Mouse (Mus musculus) hindbrain, embryonic 10.5 days (tissue): ENCODE data around the gene Zfp174. TPM values are rescaled to one million over a fixed set of nuclear protein-coding genes. Genes with fewer than 3 reads are reported as not detected.
A peak's percentile ranks its signal among the peaks of the same experiment; 100 is the strongest.

ENCODE experiments used
- DNase-seq: peaks from one replicate; pipeline ENCODE4 v3.0.0-alpha.2; 2017; ENCODE audit warnings: low spot score
- H3K27ac ChIP-seq: fragments of 300-500 bp; sonication (generic); 2 replicates; pipeline ENCODE4 v1.5.1; 2016; ENCODE audit warnings: mild to moderate bottlenecking, moderate library complexity
- H3K27me3 ChIP-seq: fragments of 300-500 bp; sonication (generic); 2 replicates; pipeline ENCODE4 v1.6.1; 2016; ENCODE audit warnings: mild to moderate bottlenecking; ENCODE audit not compliant: poor library complexity, insufficient read depth, severe bottlenecking
- H3K36me3 ChIP-seq: fragments of 300-500 bp; sonication (generic); 2 replicates; pipeline ENCODE4 v1.6.1; 2016; ENCODE audit warnings: mild to moderate bottlenecking, moderate library complexity
- H3K4me1 ChIP-seq: fragments of 300-500 bp; sonication (generic); replicated peaks from 2 replicates; pipeline ENCODE4 v1.6.1; 2016; ENCODE audit warnings: mild to moderate bottlenecking
- H3K4me3 ChIP-seq: fragments of 300-500 bp; sonication (generic); 2 replicates; pipeline ENCODE4 v1.5.1; 2016; ENCODE audit warnings: mild to moderate bottlenecking, moderate library complexity
- H3K9me3 ChIP-seq: fragments of 300-500 bp; sonication (generic); 2 replicates; pipeline ENCODE4 v1.6.1; 2016; ENCODE audit warnings: mild to moderate bottlenecking, moderate library complexity
- WGBS: fragments of 180-500 bp; shearing (Covaris S2); methylation state at CpG from one replicate; pipeline ENCODE4 v1.1.7; 2016; 5-methylcytosine and 5-hydroxymethylcytosine counted together
- polyA plus RNA-seq: library from polyadenylated mRNA; unstranded; fragments of >200 nt; fragmentation: Nextera tagmentation; extraction: Ambion mirVana; gene quantifications from 2 replicates; pipeline ENCODE4 v1.2.1, GENCODE M21; 2016

Zfp174 gene
- polyA plus RNA-seq, 1 experiment from 2014 or later, result 0.94 TPM

- WGBS, result 90% methylated on average over 3 of the region's 3 CpGs
Measured at GRCm38 (mm10) chr16:3893739-3894138, 46.7 kb downstream of the Zfp174 start.

GRCm38 (mm10) chr16:3895173-3895792, 48.2 kb downstream of the Zfp174 start:
- no peaks in the 10 kb centered on the region for H3K9me3 ChIP-seq
- peaks cover 54% of the 10 kb centered on the region for H3K36me3 ChIP-seq
- no peak overlapping the region for H3K27ac ChIP-seq
- WGBS, result 76% methylated on average over 9 of the region's 9 CpGs
- H3K4me1 ChIP-seq, result no peaks in the 10 kb centered on the region
- DNase-seq, result no peak
- H3K27me3 ChIP-seq, result no peaks in the 10 kb centered on the region
- no peak overlapping the region for H3K4me3 ChIP-seq

More at GRCm38 (mm10) chr16:3893739-3894138, 46.7 kb downstream of the Zfp174 start:
- no peaks in the 10 kb centered on the region for H3K4me1 ChIP-seq
- H3K27ac ChIP-seq, result no peak overlapping the region
- no peaks in the 10 kb centered on the region for H3K9me3 ChIP-seq
- DNase-seq, result no peak
- no peak overlapping the region for H3K4me3 ChIP-seq
- H3K36me3 ChIP-seq, result peaks cover 41% of the 10 kb centered on the region
- H3K27me3 ChIP-seq, result no peaks in the 10 kb centered on the region

GRCm38 (mm10) chr16:3896046-3896445, 49.0 kb downstream of the Zfp174 start:
- Histone ChIP-seq H3K4me1 (no peaks in the 10 kb centered on the region), H3K4me3 (no peak overlapping the region), H3K27ac (no peak overlapping the region), H3K27me3 (no peaks in the 10 kb centered on the region), H3K9me3 (no peaks in the 10 kb centered on the region), H3K36me3 (peaks cover 62% of the 10 kb centered on the region)
- WGBS, result 89% methylated on average over 6 of the region's 6 CpGs
- DNase-seq, result no peak

- Histone ChIP-seq H3K4me1 (no peaks in the 10 kb centered on the region), H3K4me3 (no peak overlapping the region), H3K9me3 (no peaks in the 10 kb centered on the region), H3K27ac (no peak overlapping the region), H3K36me3 (peaks cover 67% of the 10 kb centered on the region), H3K27me3 (no peaks in the 10 kb centered on the region)
- no peak for DNase-seq
- WGBS, result 77% methylated on average over 1 of the region's 1 CpGs
Measured at GRCm38 (mm10) chr16:3896553-3896952, 49.5 kb downstream of the Zfp174 start.

- Histone ChIP-seq H3K36me3 (peaks cover 54% of the 10 kb centered on the region), H3K4me1 (peaks cover 20% of the 10 kb centered on the region), H3K9me3 (no peaks in the 10 kb centered on the region), H3K4me3 (peak overlapping the region; percentile 61), H3K27ac (peak overlapping the region; percentile 40; the same call in 1 of the 2 replicates), H3K27me3 (no peaks in the 10 kb centered on the region)
- 79% methylated on average over 2 of the region's 2 CpGs for WGBS
- no peak for DNase-seq
Measured at GRCm38 (mm10) chr16:3907471-3907870, 60.4 kb downstream of the Zfp174 start.

Other genes with a start within 250 kb of the Zfp174 start
- gene Mefv, start 129.2 kb upstream of the Zfp174 start, polyA plus RNA-seq, result not detected in 2 replicates
- 45.9 and 50.3 TPM in 2 replicates for gene Zfp263, start 103.2 kb upstream of the Zfp174 start, polyA plus RNA-seq
- not detected in 2 replicates for gene Olfr15, start 16.4 kb upstream of the Zfp174 start, polyA plus RNA-seq
- gene Naa60, start 25.1 kb downstream of the Zfp174 start, polyA plus RNA-seq, result 58.0 and 66.1 TPM in 2 replicates
- 5.8 and 6.1 TPM in 2 replicates for gene Zfp597, start 37.3 kb downstream of the Zfp174 start, polyA plus RNA-seq
- 2.7 and 5.6 TPM in 2 replicates for gene Gm20695, start 37.4 kb downstream of the Zfp174 start, polyA plus RNA-seq
- gene 1700037C18Rik, start 61.4 kb downstream of the Zfp174 start, polyA plus RNA-seq, result 6.7 and 9.0 TPM in 2 replicates
- gene Cluap1, start 61.5 kb downstream of the Zfp174 start, polyA plus RNA-seq, result 18.7 and 22.4 TPM in 2 replicates
- gene Nlrc3, start 129.4 kb downstream of the Zfp174 start, polyA plus RNA-seq, result 1.1 and 1.2 TPM in 2 replicates
- gene Slx4, start 156.5 kb downstream of the Zfp174 start, polyA plus RNA-seq, result 23.6 and 25.8 TPM in 2 replicates
- gene Dnase1, start 189.7 kb downstream of the Zfp174 start, polyA plus RNA-seq, result 5.9 and 7.6 TPM in 2 replicates
- 83.9 and 90.0 TPM in 2 replicates for gene Trap1, start 230.6 kb downstream of the Zfp174 start, polyA plus RNA-seq